In the genomic region with DNA sequence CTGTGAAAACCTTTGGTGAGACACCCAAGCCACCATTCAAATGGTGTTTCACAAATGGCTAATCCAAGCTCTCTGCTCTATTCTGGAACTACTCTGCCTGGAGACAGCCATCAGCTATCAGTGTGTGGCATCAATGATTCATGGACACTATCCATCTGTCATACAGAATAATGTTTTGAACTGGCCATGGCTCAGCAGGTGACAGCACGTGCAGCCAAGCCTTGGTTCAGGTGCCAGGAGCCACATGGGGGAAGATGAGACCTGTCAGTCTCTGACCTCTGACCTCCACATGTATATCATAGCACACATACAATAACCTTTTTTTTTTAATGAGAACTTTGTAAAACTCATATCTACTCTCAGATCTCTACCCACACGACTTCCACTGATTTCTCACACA, we compare ENCODE assay signal across 28 mouse cellular contexts. TPM values are rescaled to one million over a fixed set of nuclear protein-coding genes. Genes with fewer than 3 reads are reported as not detected.
DNase-seq lines count a peak whose midpoint lies in the region; ATAC-seq and TF ChIP-seq lines count a peak whose summit lies in the region.
"Had no signal": no experiment of that assay in that cellular context is flagged by ENCODE, and none has a peak within 500 bp of the region (broad histone marks: within the 10 kb centered on the region; RNA-seq: fewer than 3 reads in every experiment).

No protein-coding gene starts in this region.

- TF ChIP-seq POLR2A in cerebellum, adult 2 months (IDR thresholded peaks at IDR 0.05; ENCODE audit: borderline replicate concordance, insufficient read depth, low read length) = no peak

- ATAC-seq in hindbrain, postnatal 0 days = no peak
- ATAC-seq in hindbrain, embryonic 12.5 days (ENCODE audit: low FRiP score) = no peak
- ATAC-seq in liver, embryonic 11.5 days (replicated peaks; ENCODE audit: low FRiP score) = no peak
- ATAC-seq in erythroblast, adult 5-6 weeks (replicated peaks; ENCODE audit: low FRiP score, poor library complexity, severe bottlenecking) = no peak
- ATAC-seq: CD4-positive, CD25-positive, alpha-beta regulatory T cell, adult 4 months; forebrain, embryonic 13.5 days; inflammation-experienced regulatory T-cells, adult 6 months had no signal

- TF ChIP-seq CTCF in hindbrain, postnatal 0 days (IDR thresholded peaks at IDR 0.05; ENCODE audit: low read depth) = no peak
- TF ChIP-seq CTCF in cerebellum, adult 2 months (IDR thresholded peaks at IDR 0.05; ENCODE audit: borderline replicate concordance, insufficient read depth, low read depth, low read length) = no peak

- DNase-seq in hindbrain, postnatal 0 days (ENCODE audit: low spot score) = peak; percentile 36
- peak; percentile 23 for DNase-seq in MN1 (ENCODE audit: low spot score)
- peak; percentile 82 to 89 for DNase-seq in cerebellum, adult 2 months
- peak; percentile 89 to 92 for DNase-seq in cerebellum, postnatal 14 days
- no peak for DNase-seq in embryo, embryonic 10 days (ENCODE audit: low spot score)
- no peak for DNase-seq in liver, embryonic 11.5 days (ENCODE audit: low spot score)
- DNase-seq: adrenal gland, adult 2 months; gastrocnemius, postnatal 25 days; heart, adult 18-20 months; heart, postnatal 36 days; kidney, adult 11 months; kidney, postnatal 25 days; lung, adult 2 months; lung, postnatal 10 days; midbrain, embryonic 14.5 days; spleen, adult 18-20 months; thymus, postnatal 25 days had no signal

- no peak overlapping the region for H3K27ac ChIP-seq in hindbrain, postnatal 0 days
- no peak overlapping the region for H3K27ac ChIP-seq in hindbrain, embryonic 12.5 days
- no peak overlapping the region for H3K27ac ChIP-seq in cerebellum, adult 2 months (ENCODE audit: insufficient read depth, low read length)
- no peak overlapping the region for H3K27ac ChIP-seq in liver, embryonic 11.5 days (ENCODE audit: low read depth, low read length)
- H3K27ac ChIP-seq: forebrain, embryonic 13.5 days; hindbrain, embryonic 14.5 days; limb, embryonic 10.5 days; limb, embryonic 15.5 days; liver, embryonic 14.5 days; macrophage had no signal

- peaks cover 13% of the 10 kb centered on the region for H3K4me1 ChIP-seq in hindbrain, postnatal 0 days (ENCODE audit: insufficient read depth, low read length)
- peaks cover 16% of the 10 kb centered on the region for H3K4me1 ChIP-seq in hindbrain, embryonic 12.5 days
- H3K4me1 ChIP-seq in cerebellum, adult 2 months (ENCODE audit: control insufficient read depth, insufficient read depth, low read length) = peaks cover 34% of the 10 kb centered on the region
- H3K4me1 ChIP-seq in liver, embryonic 11.5 days (replicated peaks; ENCODE audit: control insufficient read depth, insufficient read depth, low read length) = peaks cover 37% of the 10 kb centered on the region

- no peak overlapping the region for H3K4me2 ChIP-seq in hindbrain, postnatal 0 days (ENCODE audit: low read depth, low read length)
- H3K4me2 ChIP-seq in hindbrain, embryonic 12.5 days (replicated peaks) = no peak overlapping the region
- H3K4me2 ChIP-seq in liver, embryonic 11.5 days = no peak overlapping the region
- H3K4me2 ChIP-seq: forebrain, embryonic 13.5 days; heart, embryonic 11.5 days; hindbrain, embryonic 14.5 days; limb, embryonic 15.5 days had no signal

- WGBS in hindbrain, postnatal 0 days = 58% methylated on average over 2 of the region's 2 CpGs
- 69% methylated on average over 2 of the region's 2 CpGs for WGBS in hindbrain, embryonic 12.5 days
- 13% methylated on average over 2 of the region's 2 CpGs for WGBS in cerebellum, adult 2 months
- 67% methylated on average over 2 of the region's 2 CpGs for WGBS in liver, embryonic 11.5 days

- H3K27me3 ChIP-seq in hindbrain, postnatal 0 days (ENCODE audit: insufficient read depth, low read length) = no peaks in the 10 kb centered on the region
- H3K27me3 ChIP-seq in hindbrain, embryonic 12.5 days = no peaks in the 10 kb centered on the region
- no peaks in the 10 kb centered on the region for H3K27me3 ChIP-seq in cerebellum, adult 2 months (ENCODE audit: control insufficient read depth, insufficient read depth, low read length)
- no peaks in the 10 kb centered on the region for H3K27me3 ChIP-seq in liver, embryonic 11.5 days (replicated peaks; ENCODE audit: control insufficient read depth, insufficient read depth, low read length)
- H3K27me3 ChIP-seq: forebrain, embryonic 13.5 days; limb, embryonic 15.5 days had no signal

- no peaks in the 10 kb centered on the region for H3K36me3 ChIP-seq in hindbrain, postnatal 0 days (ENCODE audit: insufficient read depth, low read length)
- H3K36me3 ChIP-seq in hindbrain, embryonic 12.5 days = no peaks in the 10 kb centered on the region
- H3K36me3 ChIP-seq in liver, embryonic 11.5 days (ENCODE audit: control insufficient read depth, insufficient read depth, low read length) = no peaks in the 10 kb centered on the region
- H3K36me3 ChIP-seq: limb, embryonic 10.5 days; limb, embryonic 15.5 days had no signal

- no peaks in the 10 kb centered on the region for H3K9me3 ChIP-seq in hindbrain, postnatal 0 days (ENCODE audit: low read length)
- H3K9me3 ChIP-seq in hindbrain, embryonic 12.5 days (replicated peaks) = no peaks in the 10 kb centered on the region
- no peaks in the 10 kb centered on the region for H3K9me3 ChIP-seq in liver, embryonic 11.5 days (ENCODE audit: control insufficient read depth, low read length)
- H3K9me3 ChIP-seq: forebrain, embryonic 13.5 days; limb, embryonic 10.5 days; limb, embryonic 15.5 days had no signal

- H3K4me3 ChIP-seq in hindbrain, postnatal 0 days (ENCODE audit: low read length) = no peak overlapping the region
- H3K4me3 ChIP-seq in hindbrain, embryonic 12.5 days = no peak overlapping the region
- no peak overlapping the region for H3K4me3 ChIP-seq in cerebellum, adult 2 months (replicated peaks; ENCODE audit: insufficient read depth, low read depth, low read length)
- H3K4me3 ChIP-seq in liver, embryonic 11.5 days (ENCODE audit: low read depth, low read length) = no peak overlapping the region
- H3K4me3 ChIP-seq: forebrain, embryonic 13.5 days; limb, embryonic 10.5 days; limb, embryonic 15.5 days had no signal

- no peak overlapping the region for H3K9ac ChIP-seq in hindbrain, postnatal 0 days (replicated peaks; ENCODE audit: low read length)
- H3K9ac ChIP-seq in hindbrain, embryonic 12.5 days = no peak overlapping the region
- H3K9ac ChIP-seq in liver, embryonic 11.5 days (ENCODE audit: low read depth, low read length) = no peak overlapping the region
- H3K9ac ChIP-seq: forebrain, embryonic 13.5 days; hindbrain, embryonic 14.5 days; limb, embryonic 15.5 days; liver, embryonic 14.5 days had no signal

RNA-seq across cellular contexts. Expression of a gene that starts 32.3 kb away (rescaled TPM):
- total RNA-seq in hindbrain, postnatal 0 days (2014; rRNA removed) = 107 and 128 TPM in 2 replicates
- 65.6 and 72.1 TPM in 2 replicates for polyA plus RNA-seq in hindbrain, postnatal 0 days (2015; fragmentation: Nextera tagmentation; extraction: Ambion mirVana)
- polyA plus RNA-seq in hindbrain, embryonic 12.5 days (2016; fragmentation: Nextera tagmentation; extraction: Ambion mirVana) = 34.2 and 40.8 TPM in 2 replicates
- polyA plus RNA-seq in cerebellum, adult 2 months (2012; rRNA removed) = 103 and 114 TPM in 2 replicates
- polyA plus RNA-seq in liver, embryonic 11.5 days (2014; fragmentation: Nextera tagmentation; extraction: Ambion mirVana) = 15.6 and 16.9 TPM in 2 replicates
- total RNA-seq in erythroblast, adult 5-6 weeks (2015; ENCODE audit: low replicate concordance) = 10.9 and 13.6 TPM in 2 replicates
- total RNA-seq in erythroblast, adult 5-6 weeks (2017; ENCODE audit: low replicate concordance) = 28.9 and 35.5 TPM in 2 replicates

RNA-seq across cellular contexts. Expression of a gene that starts 32.3 kb away (rescaled TPM):
- total RNA-seq in hindbrain, postnatal 0 days (2014; rRNA removed) = 98.5 and 99.9 TPM in 2 replicates
- polyA plus RNA-seq in hindbrain, postnatal 0 days (2015; fragmentation: Nextera tagmentation; extraction: Ambion mirVana) = 99.6 and 118 TPM in 2 replicates
- polyA plus RNA-seq in hindbrain, embryonic 12.5 days (2016; fragmentation: Nextera tagmentation; extraction: Ambion mirVana) = 108 and 143 TPM in 2 replicates
- 76.9 and 91.6 TPM in 2 replicates for polyA plus RNA-seq in cerebellum, adult 2 months (2012; rRNA removed)
- 53.6 and 59.7 TPM in 2 replicates for polyA plus RNA-seq in liver, embryonic 11.5 days (2014; fragmentation: Nextera tagmentation; extraction: Ambion mirVana)
- 9.4 and 44.6 TPM in 2 replicates for total RNA-seq in erythroblast, adult 5-6 weeks (2015; ENCODE audit: low replicate concordance)
- 17.1 and 31.0 TPM in 2 replicates for total RNA-seq in erythroblast, adult 5-6 weeks (2017; ENCODE audit: low replicate concordance)

Comparison
In these comparisons a context has a peak if more than half of its experiments do, and no peak if none do; other contexts are left out.
1. DNase-seq: peak in hindbrain, postnatal 0 days (single experiment), MN1 (single experiment), cerebellum, adult 2 months (2 of 2) and cerebellum, postnatal 14 days (2 of 2); none in embryo, embryonic 10 days (single experiment) and liver, embryonic 11.5 days (single experiment).